Mouse (Mus musculus) neural tube, embryonic 11.5 days (tissue): ENCODE data around the gene Pla2g6. TPM values are rescaled to one million over a fixed set of nuclear protein-coding genes. Genes with fewer than 3 reads are reported as not detected.
A peak's percentile ranks its signal among the peaks of the same experiment; 100 is the strongest.

Experiments used
- ATAC-seq: fragments of 200-750 bp; cut with Nextera tagmentation; 2 replicates; pipeline ENCODE4 v1.8.0; 2017; ENCODE audit warnings: moderate number of reproducible peaks, mild to moderate bottlenecking, moderate TSS enrichment, moderate library complexity; ENCODE audit not compliant: insufficient read depth, low FRiP score, low TSS enrichment
- DNase-seq: peaks from one replicate; pipeline ENCODE4 v3.0.0-alpha.2; 2015; ENCODE audit warnings: low spot score
- H3K27ac ChIP-seq: fragments of 300-500 bp; sonication (generic); 2 replicates; pipeline ENCODE4 v1.5.1; 2014; ENCODE audit warnings: low read depth, mild to moderate bottlenecking, low read length
- H3K27me3 ChIP-seq: fragments of 300-500 bp; sonication (generic); 2 replicates; pipeline ENCODE4 v1.6.1; 2014; ENCODE audit warnings: mild to moderate bottlenecking, low read length, mixed read lengths; ENCODE audit not compliant: control insufficient read depth, insufficient read depth
- H3K36me3 ChIP-seq: fragments of 300-500 bp; sonication (generic); 2 replicates; pipeline ENCODE4 v1.6.1; 2014; ENCODE audit warnings: mild to moderate bottlenecking, low read length, moderate library complexity, mixed read lengths; ENCODE audit not compliant: control insufficient read depth, insufficient read depth
- H3K4me1 ChIP-seq: fragments of 300-500 bp; sonication (generic); 2 replicates; pipeline ENCODE4 v1.6.1; 2014; ENCODE audit warnings: low read length, mixed read lengths; ENCODE audit not compliant: control insufficient read depth, insufficient read depth
- H3K4me2 ChIP-seq: fragments of 300-500 bp; sonication (generic); 2 replicates; pipeline ENCODE4 v1.6.1; 2014; ENCODE audit warnings: low read depth, mild to moderate bottlenecking, moderate library complexity
- H3K4me3 ChIP-seq: fragments of 300-500 bp; sonication (generic); 2 replicates; pipeline ENCODE4 v1.5.1; 2014; ENCODE audit warnings: low read depth, low read length
- H3K9ac ChIP-seq: fragments of 300-500 bp; sonication (generic); 2 replicates; pipeline ENCODE4 v1.6.1; 2014; ENCODE audit warnings: mild to moderate bottlenecking, low read length
- H3K9me3 ChIP-seq: fragments of 300-500 bp; sonication (generic); 2 replicates; pipeline ENCODE4 v1.6.1; 2016; ENCODE audit warnings: low read length; ENCODE audit not compliant: control insufficient read depth
- WGBS: fragments of 180-500 bp; shearing (Covaris S2); extraction: QIAGEN DNeasy Blood & Tissue Kit; methylation state at CpG from one replicate; pipeline ENCODE4 v1.1.7; 2014; 5-methylcytosine and 5-hydroxymethylcytosine counted together
- polyA plus RNA-seq: library from polyadenylated mRNA; unstranded; fragments of >200 nt; fragmentation: Nextera tagmentation; extraction: Ambion mirVana; gene quantifications from 2 replicates; pipeline ENCODE4 v1.2.1, GENCODE M21; 2014

Gene Pla2g6
- polyA plus RNA-seq, 1 experiment from 2014 or later = 21.9 TPM

DNA sequence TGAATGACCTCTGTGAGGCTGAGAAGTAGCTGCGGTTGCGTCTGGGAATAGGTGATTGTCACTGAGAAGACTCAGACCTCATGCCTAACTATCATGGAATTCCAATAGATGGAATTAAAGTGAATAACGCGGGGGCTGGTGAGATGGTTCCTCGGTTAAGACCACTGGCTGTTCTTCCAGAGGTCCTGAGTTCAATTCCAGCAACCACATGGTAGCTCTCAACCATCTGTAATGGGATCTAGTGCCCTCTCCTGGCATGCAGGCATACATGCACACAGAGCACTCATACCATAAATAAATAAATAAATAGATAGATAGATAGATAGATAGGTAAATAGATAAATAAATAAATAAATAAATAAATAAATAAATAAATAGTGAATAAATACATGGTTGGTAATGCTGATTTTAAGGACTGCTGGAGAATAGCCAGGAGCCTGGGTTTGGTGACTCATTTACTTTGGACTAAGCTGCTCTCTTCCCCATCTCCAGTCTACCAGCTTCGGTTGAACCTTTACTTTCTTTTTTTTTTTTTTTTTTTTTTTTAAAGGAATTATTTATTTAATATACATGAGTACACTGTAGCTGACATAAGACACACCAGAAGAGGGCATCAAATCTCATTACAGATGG lies 1.3 kb upstream of the Pla2g6 start:
- no peak for ATAC-seq

GRCm38 (mm10) chr15:79328939-79329275 lies 717 bp upstream of the Pla2g6 start:
- H3K4me2 ChIP-seq = no peak overlapping the region
- no peak overlapping the region; the same call in 1 of the 2 replicates for H3K4me3 ChIP-seq
- H3K9ac ChIP-seq = no peak overlapping the region
- DNase-seq = no peak
- WGBS = 94% methylated on average over 4 of the region's 4 CpGs
- no peaks in the 10 kb centered on the region for H3K27me3 ChIP-seq
- H3K36me3 ChIP-seq = no peaks in the 10 kb centered on the region
- no peak overlapping the region for H3K27ac ChIP-seq
- no peaks in the 10 kb centered on the region for H3K9me3 ChIP-seq
- no peak for ATAC-seq
- H3K4me1 ChIP-seq = peaks cover 5% of the 10 kb centered on the region

More for the DNA sequence above, 1.3 kb upstream of the Pla2g6 start:
- Histone ChIP-seq H3K36me3 (no peaks in the 10 kb centered on the region), H3K4me1 (peaks cover 5% of the 10 kb centered on the region), H3K9ac (no peak overlapping the region), H3K9me3 (no peaks in the 10 kb centered on the region), H3K27me3 (no peaks in the 10 kb centered on the region), H3K4me3 (no peak overlapping the region), H3K4me2 (no peak overlapping the region), H3K27ac (no peak overlapping the region)
- WGBS = 97% methylated on average over 6 of the region's 6 CpGs
- no peak for DNase-seq

GRCm38 (mm10) chr15:79326971-79327961 lies 924 bp downstream of the Pla2g6 start:
- ATAC-seq (peak; percentile 40), DNase-seq (peak; percentile 53)
- Histone ChIP-seq H3K4me3 (peak overlapping the region; percentile 59), H3K9ac (peak overlapping the region; percentile 72), H3K27me3 (no peaks in the 10 kb centered on the region), H3K4me1 (peaks cover 5% of the 10 kb centered on the region), H3K36me3 (no peaks in the 10 kb centered on the region), H3K9me3 (no peaks in the 10 kb centered on the region), H3K4me2 (peak overlapping the region; percentile 94), H3K27ac (peak overlapping the region; percentile 87)
- WGBS = 8% methylated on average over 20 of the region's 20 CpGs

GRCm38 (mm10) chr15:79326264-79326663 lies 1.9 kb downstream of the Pla2g6 start:
- Histone ChIP-seq H3K9ac (no peak overlapping the region), H3K4me3 (no peak overlapping the region), H3K27me3 (no peaks in the 10 kb centered on the region), H3K27ac (no peak overlapping the region), H3K4me1 (peaks cover 5% of the 10 kb centered on the region), H3K4me2 (0 out of 2 replicates have a peak overlapping the region, but pooled peaks have one; percentile 7), H3K36me3 (no peaks in the 10 kb centered on the region), H3K9me3 (no peaks in the 10 kb centered on the region)
- no peak for ATAC-seq
- WGBS = 69% methylated on average over 4 of the region's 4 CpGs
- DNase-seq = no peak

DNA sequence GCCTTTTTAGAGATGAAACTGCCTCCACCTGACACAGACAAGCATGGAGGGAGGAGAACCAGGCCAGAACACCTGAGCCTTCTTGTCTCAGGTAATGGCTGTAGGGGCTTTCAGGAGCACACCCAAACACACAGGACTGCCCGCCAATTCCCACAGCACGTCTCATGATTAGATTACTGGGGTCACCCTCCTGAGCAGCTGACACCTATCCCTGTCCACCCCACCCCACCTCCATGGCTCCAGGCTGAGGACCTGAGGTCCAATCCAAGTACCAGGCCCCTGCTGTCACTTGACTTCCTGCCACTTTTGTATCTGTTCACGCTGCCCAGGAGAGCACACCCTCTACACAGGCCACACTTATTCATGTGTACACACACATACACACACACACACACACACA lies 2.4 kb downstream of the Pla2g6 start:
- DNase-seq = no peak
- no peak overlapping the region for H3K9ac ChIP-seq
- H3K4me3 ChIP-seq = no peak overlapping the region
- no peak overlapping the region for H3K4me2 ChIP-seq
- 88% methylated on average over 3 of the region's 3 CpGs for WGBS
- H3K27me3 ChIP-seq = no peaks in the 10 kb centered on the region
- no peak overlapping the region for H3K27ac ChIP-seq
- peaks cover 5% of the 10 kb centered on the region for H3K4me1 ChIP-seq
- H3K9me3 ChIP-seq = no peaks in the 10 kb centered on the region
- H3K36me3 ChIP-seq = no peaks in the 10 kb centered on the region
- ATAC-seq = no peak

GRCm38 (mm10) chr15:79324373-79324772 lies 3.8 kb downstream of the Pla2g6 start:
- H3K9me3 ChIP-seq = no peaks in the 10 kb centered on the region
- H3K4me2 ChIP-seq = no peak overlapping the region
- DNase-seq (no peak), ATAC-seq (no peak)
- H3K9ac ChIP-seq = no peak overlapping the region
- no peak overlapping the region for H3K4me3 ChIP-seq
- no peaks in the 10 kb centered on the region for H3K27me3 ChIP-seq
- WGBS = 93% methylated on average over 3 of the region's 3 CpGs
- peaks cover 5% of the 10 kb centered on the region for H3K4me1 ChIP-seq
- no peak overlapping the region; the same call in 1 of the 2 replicates for H3K27ac ChIP-seq
- no peaks in the 10 kb centered on the region for H3K36me3 ChIP-seq

DNA sequence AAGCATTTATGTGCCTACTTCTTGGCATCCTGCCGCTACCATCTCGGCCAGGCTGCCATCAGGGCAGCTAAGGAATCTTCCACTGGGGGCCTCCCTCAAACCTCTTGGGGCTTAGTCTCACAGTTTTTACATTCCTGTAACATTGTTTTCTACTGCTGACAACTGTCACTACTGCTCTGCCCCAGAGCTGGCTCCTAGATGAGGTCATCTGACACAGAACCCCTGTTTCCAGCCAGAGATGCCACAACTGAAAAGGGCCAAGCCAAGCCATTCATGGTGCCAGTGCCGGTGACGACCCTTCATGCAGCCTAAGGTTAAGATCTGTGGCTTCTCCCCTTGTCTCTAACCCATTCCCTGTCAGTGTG lies 4.4 kb downstream of the Pla2g6 start:
- Histone ChIP-seq H3K27ac (no peak overlapping the region; the same call in 1 of the 2 replicates), H3K9me3 (no peaks in the 10 kb centered on the region), H3K4me3 (no peak overlapping the region), H3K4me1 (peaks cover 5% of the 10 kb centered on the region), H3K27me3 (no peaks in the 10 kb centered on the region), H3K4me2 (no peak overlapping the region), H3K9ac (no peak overlapping the region), H3K36me3 (no peaks in the 10 kb centered on the region)
- ATAC-seq = no peak
- WGBS = 83% methylated on average over 4 of the region's 4 CpGs
- DNase-seq = no peak

- no peak overlapping the region for H3K9ac ChIP-seq
- DNase-seq (no peak), ATAC-seq (no peak)
- H3K27me3 ChIP-seq = no peaks in the 10 kb centered on the region
- no peaks in the 10 kb centered on the region for H3K36me3 ChIP-seq
- 82% methylated on average over 6 of the region's 6 CpGs for WGBS
- no peak overlapping the region for H3K4me3 ChIP-seq
- H3K27ac ChIP-seq = no peak overlapping the region
- peaks cover 5% of the 10 kb centered on the region for H3K4me1 ChIP-seq
- H3K9me3 ChIP-seq = no peaks in the 10 kb centered on the region
- no peak overlapping the region for H3K4me2 ChIP-seq
These were observed 5.0 kb downstream of the Pla2g6 start for GRCm38 (mm10) chr15:79322991-79323790.
